Mouse (Mus musculus): ENCODE measurements around the gene Sccpdh.
"Not testable (repeated sequence)": the region's sequence is repeated elsewhere in the genome, so short reads cannot be mapped to it uniquely, and the experiment has no call there.

Sccpdh gene

GRCm38 (mm10) chr1:179668013-179668805 lies at the start of gene Sccpdh:
Gene Sccpdh (plus strand): TSS chr1:179668210.
- peak; percentile 89 for DNase-seq

GRCm38 (mm10) chr1:179622665-179623064 lies 45.3 kb upstream of the Sccpdh start:
- no peak for DNase-seq

- DNase-seq = peak; percentile 56
Measured at GRCm38 (mm10) chr1:179623657-179624056, 44.4 kb upstream of the Sccpdh start.

DNA sequence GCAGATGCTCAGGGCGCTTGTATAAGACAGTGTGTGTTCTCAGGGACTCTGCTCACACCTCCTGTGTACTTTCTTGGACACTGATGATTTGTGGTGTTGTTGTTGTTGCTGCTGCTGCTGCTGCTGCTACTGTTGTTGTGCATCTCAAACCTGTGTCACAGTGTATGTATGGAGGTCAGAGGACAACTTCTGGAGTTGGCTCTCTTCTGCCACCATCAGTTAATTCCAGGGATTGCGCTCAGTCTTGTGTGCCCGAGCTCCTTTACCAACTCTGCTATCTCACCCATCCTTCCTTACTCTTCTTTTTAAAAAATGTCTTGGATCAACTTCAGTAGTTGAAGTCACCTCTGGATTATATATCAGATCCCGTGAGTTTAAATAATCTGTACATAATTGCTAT lies 43.7 kb upstream of the Sccpdh start:
- DNase-seq = peak; percentile 69

- no peak for DNase-seq
Measured at GRCm38 (mm10) chr1:179627855-179628254, 40.2 kb upstream of the Sccpdh start.

GRCm38 (mm10) chr1:179628438-179629106 lies 39.4 kb upstream of the Sccpdh start:
- DNase-seq = no peak

DNA sequence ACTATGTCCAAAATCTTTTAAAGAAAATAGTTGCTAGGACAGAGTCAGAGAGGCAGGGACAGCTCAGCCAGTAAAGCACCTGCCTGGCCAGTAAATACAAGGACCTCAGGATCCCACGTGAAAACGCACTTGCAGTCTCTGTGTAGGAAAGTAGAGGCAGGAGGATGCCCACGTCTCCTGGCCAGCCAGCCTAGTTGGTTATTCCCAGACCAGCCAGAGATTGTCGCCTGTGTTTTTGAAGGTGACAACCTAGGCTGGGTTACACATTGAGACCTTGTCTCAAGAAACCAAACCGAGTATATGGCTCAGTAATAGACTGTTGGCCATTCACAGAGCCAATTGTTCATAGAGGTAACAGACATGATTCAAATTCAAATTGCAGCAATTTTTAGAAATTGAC lies 38.7 kb upstream of the Sccpdh start:
- DNase-seq = no peak

DNA sequence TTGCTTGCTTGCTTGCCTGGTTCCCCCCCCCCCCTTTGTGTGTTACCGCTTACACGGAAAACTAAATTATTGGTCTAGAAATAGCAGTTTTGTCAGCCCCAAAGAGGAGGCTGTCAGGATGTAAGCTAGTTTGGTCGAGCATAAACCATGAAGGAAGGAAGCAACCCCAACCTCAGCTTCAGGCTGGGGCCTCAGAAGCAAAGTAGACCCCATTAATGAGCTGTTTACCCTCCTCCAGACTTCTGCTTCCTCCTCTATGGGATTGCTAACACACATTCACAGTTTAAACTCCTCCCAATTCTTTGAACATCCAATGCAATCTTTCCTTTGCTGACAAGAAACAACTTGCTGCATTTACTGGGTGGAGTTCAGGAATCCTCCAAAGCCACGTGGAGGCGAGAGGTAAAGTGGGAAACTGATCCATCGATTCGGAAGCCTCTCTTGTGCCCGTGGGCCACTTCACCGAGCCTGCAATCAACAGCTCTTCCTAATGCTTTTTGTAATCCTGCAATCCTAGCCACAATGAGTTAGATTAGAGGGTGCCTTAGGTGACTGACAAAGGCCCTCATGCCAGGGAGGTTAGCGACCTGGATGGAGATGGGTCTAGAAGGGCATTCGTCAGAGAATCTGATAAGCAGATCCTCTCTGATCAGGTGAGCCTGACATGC lies 35.1 kb upstream of the Sccpdh start:
- no peak for DNase-seq

GRCm38 (mm10) chr1:179633414-179633752 lies 34.6 kb upstream of the Sccpdh start:
- no peak for DNase-seq

DNA sequence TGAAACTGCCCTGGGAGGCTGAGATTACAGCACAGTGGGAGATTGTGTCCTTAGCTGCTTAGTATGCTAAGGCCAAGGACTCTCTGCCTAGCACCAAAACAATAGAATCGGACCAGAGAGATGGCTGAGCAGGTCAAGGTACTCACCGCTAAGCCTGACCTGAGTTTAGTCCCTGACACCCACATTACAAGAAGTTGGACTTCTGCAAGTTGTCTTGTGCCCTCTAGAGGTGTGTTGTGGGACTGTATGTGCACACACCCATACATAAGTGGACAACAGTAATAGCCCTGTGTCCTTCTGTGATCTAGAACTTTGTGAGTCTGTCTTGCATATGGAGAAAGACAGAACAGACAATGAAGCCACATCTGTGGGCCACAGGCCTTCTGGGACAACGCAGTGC lies 33.9 kb upstream of the Sccpdh start:
- DNase-seq = no peak

DNA sequence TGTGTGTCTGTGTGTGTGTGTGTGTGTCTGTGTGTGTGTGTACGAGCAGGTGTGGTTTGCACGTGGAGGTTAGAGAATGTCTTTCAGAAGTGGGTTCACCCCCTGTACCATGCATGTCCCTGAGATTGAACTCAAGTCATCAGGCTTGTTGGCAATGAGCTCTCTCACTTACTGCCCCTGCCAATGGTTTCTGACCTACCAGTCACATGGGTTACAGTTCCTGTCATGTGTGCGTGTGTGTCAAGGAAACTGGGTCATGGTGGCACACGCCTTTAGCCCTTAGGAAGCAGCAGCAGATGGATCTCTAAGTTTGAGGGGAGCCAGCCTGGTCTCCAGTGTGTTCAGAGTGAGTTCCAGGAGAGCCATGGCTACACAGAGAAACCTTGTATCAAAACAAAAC lies 25.3 kb upstream of the Sccpdh start:
- DNase-seq = no peak

GRCm38 (mm10) chr1:179644151-179644550 lies 23.9 kb upstream of the Sccpdh start:
- peak; percentile 22 for DNase-seq

- peak; percentile 80 for DNase-seq
Measured at GRCm38 (mm10) chr1:179645101-179645979, 22.7 kb upstream of the Sccpdh start.

DNA sequence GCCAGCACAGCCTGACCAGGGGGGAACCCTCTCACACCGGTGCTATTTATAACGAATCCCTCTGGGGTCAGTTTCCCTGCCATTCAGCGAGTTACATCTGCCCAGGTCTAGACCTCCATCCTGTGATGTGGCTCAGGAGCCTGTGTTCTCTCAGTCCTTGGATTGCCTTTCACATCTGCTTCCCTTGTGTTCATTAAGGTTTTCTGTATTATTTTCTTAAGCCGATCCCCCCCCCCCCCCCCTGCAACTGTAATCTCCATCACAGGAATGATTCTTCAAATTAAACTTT lies 22.1 kb upstream of the Sccpdh start:
- no peak for DNase-seq

DNA sequence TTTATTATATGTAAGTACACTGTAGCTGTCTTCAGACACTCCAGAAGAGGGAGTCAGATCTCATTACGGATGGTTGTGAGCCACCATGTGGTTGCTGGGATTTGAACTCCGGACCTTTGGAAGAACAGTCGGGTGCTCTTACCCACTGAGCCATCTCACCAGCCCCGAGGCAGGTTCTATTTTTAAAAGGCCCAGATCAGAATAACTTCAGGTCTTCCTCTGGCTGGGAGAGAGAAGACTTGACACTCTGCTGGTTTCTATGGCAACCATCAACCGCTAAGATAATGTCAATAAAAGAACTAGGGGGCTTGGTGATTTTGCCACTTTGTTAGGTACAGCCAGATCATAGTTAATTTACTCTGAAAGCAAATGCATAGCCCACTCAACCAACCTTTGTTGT lies 19.3 kb upstream of the Sccpdh start:
- not testable (repeated sequence) for DNase-seq

DNA sequence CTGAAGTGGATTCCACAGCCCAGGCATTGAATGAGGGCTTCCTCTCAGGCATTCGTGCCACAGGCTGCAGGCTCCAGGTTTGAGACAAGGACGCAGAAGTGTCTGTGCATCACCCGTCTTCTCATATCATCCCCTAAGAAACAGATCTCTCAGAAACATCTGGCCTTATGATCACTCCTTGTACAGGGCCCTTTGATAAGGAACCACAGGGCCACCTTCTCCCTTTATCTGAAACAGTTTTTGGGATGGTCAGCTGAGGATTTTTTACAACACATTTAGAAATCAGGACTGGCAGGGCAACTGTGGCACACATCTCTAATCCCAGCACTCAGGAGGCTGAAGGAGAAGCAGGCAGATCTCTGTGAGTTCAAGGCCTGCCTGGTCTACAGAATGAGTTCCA lies 18.7 kb upstream of the Sccpdh start:
- DNase-seq = no peak

DNA sequence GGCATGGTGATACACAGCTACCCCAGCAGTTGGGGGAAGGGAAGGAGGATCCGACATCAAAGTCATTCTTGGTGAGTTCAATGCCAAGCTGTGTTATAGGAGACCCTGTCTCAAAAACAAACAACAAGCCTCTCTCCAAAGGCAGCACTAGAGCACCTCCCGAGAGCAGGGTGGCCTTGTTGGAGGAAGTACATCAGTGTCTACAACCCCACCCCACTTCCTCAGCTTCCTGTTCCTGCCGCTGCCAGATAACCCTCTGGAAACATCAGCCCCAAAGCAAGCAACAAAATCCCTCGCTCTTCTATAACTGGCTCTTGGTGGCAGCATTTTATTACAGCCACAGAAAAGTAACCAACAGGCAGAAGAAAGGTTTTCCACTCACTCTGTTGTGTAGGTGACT lies 17.7 kb upstream of the Sccpdh start:
- DNase-seq = no peak

DNA sequence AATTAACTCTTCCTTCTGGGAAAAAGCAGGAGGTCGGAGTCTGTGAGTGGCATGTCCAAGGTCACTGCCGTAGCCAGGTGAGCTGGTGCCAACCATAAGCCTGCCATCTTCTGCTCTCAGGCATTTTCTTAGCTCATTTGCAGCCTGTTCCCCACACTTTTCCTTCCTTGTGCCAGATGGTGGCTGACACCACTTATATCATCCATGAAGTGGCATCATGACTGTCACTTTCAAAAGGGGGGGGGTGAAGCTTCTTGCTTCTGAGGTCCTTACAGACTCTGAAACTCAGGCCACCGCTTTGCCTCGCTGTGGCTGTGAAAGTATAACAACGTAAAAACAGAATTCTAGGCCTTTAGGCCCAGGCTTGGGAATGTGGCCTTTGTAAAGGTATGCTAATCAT lies 16.8 kb upstream of the Sccpdh start:
- no peak for DNase-seq

- no peak for DNase-seq
Measured at GRCm38 (mm10) chr1:179663065-179663464, 4.9 kb upstream of the Sccpdh start.

DNA sequence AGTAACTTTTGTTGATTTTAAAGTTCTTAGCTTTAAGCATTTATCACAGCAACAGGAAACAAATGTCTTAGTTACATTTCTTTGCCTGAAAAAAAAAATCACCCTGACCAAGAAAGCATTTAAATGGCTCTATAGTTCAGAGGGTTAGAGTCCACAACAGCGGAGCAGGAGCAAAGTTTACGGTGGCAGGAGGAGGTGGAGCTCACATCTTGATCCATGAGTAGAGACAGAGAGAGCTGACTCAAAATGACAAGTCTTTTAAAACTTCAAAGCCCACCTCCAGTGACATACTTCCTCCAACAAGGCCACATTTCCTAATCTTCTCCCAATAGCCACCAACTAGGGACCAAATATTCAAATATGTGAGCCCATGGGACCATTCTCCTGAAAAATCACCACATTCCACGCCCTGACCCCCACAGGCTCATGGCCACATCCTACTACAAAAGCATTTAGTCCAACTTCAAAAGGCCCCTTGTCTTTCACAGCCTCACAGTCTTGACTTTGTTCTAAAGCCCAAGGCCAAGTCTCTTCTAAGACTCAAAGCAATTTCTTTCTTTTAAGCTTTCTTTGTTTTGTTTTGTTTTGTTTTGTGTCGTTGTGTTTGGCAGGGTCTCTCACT lies 3.6 kb upstream of the Sccpdh start:
- DNase-seq = no peak

- DNase-seq = no peak
Measured at GRCm38 (mm10) chr1:179666971-179667370, 1.0 kb upstream of the Sccpdh start.

DNA sequence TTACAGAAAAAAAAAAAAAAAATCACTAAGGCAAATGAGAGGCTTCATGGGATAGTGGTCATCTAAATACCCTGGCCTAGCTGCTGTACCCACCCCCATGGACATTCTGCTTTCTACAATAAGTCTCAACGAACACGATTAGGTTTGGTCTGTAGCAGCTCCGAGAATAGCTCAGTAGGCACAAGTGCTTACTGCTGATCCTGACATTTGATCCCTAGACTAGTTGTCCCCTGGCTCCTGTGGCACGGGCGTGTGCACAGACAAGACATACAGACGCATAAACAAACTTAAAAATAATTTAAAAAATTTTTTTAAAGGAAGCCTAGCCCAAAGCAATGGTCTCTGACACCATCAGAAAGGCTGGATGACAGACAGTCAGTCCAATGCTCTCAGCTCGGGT lies 560 bp upstream of the Sccpdh start:
- DNase-seq = no peak

Data from kidney, adult 18-20 months (tissue).